Mouse (Mus musculus) kidney, embryonic 15.5 days (tissue): Measurements from ENCODE around the gene Acot13. TPM values are rescaled to one million over a fixed set of nuclear protein-coding genes. Genes with fewer than 3 reads are reported as not detected.

Source experiments
- ATAC-seq: fragments of 200-750 bp; cut with Nextera tagmentation; replicated peaks from 2 replicates; pipeline ENCODE4 v1.8.0; 2017; ENCODE audit warnings: moderate TSS enrichment; ENCODE audit not compliant: low FRiP score
- H3K27ac ChIP-seq: fragments of 300-500 bp; sonication (generic); 2 replicates; pipeline ENCODE4 v1.5.1; 2015; ENCODE audit warnings: mild to moderate bottlenecking, inconsistent platforms
- H3K27me3 ChIP-seq: fragments of 300-500 bp; sonication (generic); 2 replicates; pipeline ENCODE4 v1.6.1; 2015; ENCODE audit warnings: inconsistent platforms
- H3K36me3 ChIP-seq: fragments of 300-500 bp; sonication (generic); 2 replicates; pipeline ENCODE4 v1.6.1; 2015; ENCODE audit warnings: inconsistent platforms
- H3K4me1 ChIP-seq: fragments of 300-500 bp; sonication (generic); 2 replicates; pipeline ENCODE4 v1.6.1; 2015; ENCODE audit warnings: inconsistent platforms
- H3K4me2 ChIP-seq: fragments of 300-500 bp; sonication (generic); 2 replicates; pipeline ENCODE4 v1.6.1; 2015; ENCODE audit warnings: moderate library complexity, mild to moderate bottlenecking, inconsistent platforms
- H3K4me3 ChIP-seq: fragments of 300-500 bp; sonication (generic); replicated peaks from 2 replicates; pipeline ENCODE4 v1.5.1; 2015; ENCODE audit warnings: mild to moderate bottlenecking, inconsistent platforms
- H3K9ac ChIP-seq: fragments of 300-500 bp; sonication (generic); 2 replicates; pipeline ENCODE4 v1.6.1; 2015; ENCODE audit warnings: mild to moderate bottlenecking, inconsistent platforms
- H3K9me3 ChIP-seq: fragments of 300-500 bp; sonication (generic); replicated peaks from 2 replicates; pipeline ENCODE4 v1.6.1; 2016; ENCODE audit warnings: inconsistent platforms
- WGBS: fragments of 180-500 bp; shearing (Covaris S2); methylation state at CpG from one replicate; pipeline ENCODE4 v1.1.7; 2015; ENCODE audit warnings: mixed read lengths; 5-methylcytosine and 5-hydroxymethylcytosine counted together
- polyA plus RNA-seq: library from polyadenylated mRNA; unstranded; fragments of >200 nt; fragmentation: Nextera tagmentation; extraction: Ambion mirVana; gene quantifications from 2 replicates; pipeline ENCODE4 v1.2.1, GENCODE M21; 2015

The Acot13 gene
- 103 and 105 TPM in 2 replicates for polyA plus RNA-seq

- Histone ChIP-seq H3K36me3 (peaks cover 6% of the 10 kb centered on the region; the same call in 1 of the 2 replicates), H3K4me1 (peaks cover 20% of the 10 kb centered on the region), H3K9me3 (no peaks in the 10 kb centered on the region), H3K9ac (peak within 1 kb of the TSS; percentile 91), H3K4me2 (peak within 1 kb of the TSS; percentile 65), H3K27me3 (no peaks in the 10 kb centered on the region), H3K27ac (peak within 1 kb of the TSS; percentile 97), H3K4me3 (peak within 1 kb of the TSS; percentile 85)
- under 1% methylated on average over 90 of the region's 90 CpGs for WGBS
- peak; percentile 97 for ATAC-seq
Observed at GRCm38 (mm10) chr13:24831353-24832130, at the start of gene Acot13, which contains the start of gene Tdp2. Gene Acot13, minus strand, starts transcription at chr13:24831540. Gene Tdp2, plus strand, starts transcription at chr13:24831679.

GRCm38 (mm10) chr13:24880704-24881103 lies 49.4 kb upstream of the Acot13 start:
- Histone ChIP-seq H3K4me2 (no peak overlapping the region), H3K27ac (peak overlapping the region; percentile 74), H3K4me3 (no peak overlapping the region), H3K36me3 (no peaks in the 10 kb centered on the region), H3K9me3 (no peaks in the 10 kb centered on the region), H3K4me1 (peaks cover 12% of the 10 kb centered on the region), H3K27me3 (no peaks in the 10 kb centered on the region), H3K9ac (no peak overlapping the region)
- WGBS, result 82% methylated on average over 5 of the region's 5 CpGs
- no peak for ATAC-seq

- 0 out of 2 replicates have a peak, but pooled peaks have one; percentile 15 for ATAC-seq
- Histone ChIP-seq H3K4me2 (no peak overlapping the region), H3K27me3 (no peaks in the 10 kb centered on the region), H3K27ac (peak overlapping the region; percentile 74), H3K4me3 (no peak overlapping the region), H3K4me1 (peaks cover 12% of the 10 kb centered on the region), H3K9me3 (no peaks in the 10 kb centered on the region), H3K36me3 (no peaks in the 10 kb centered on the region), H3K9ac (no peak overlapping the region)
- WGBS, result 71% methylated on average over 6 of the region's 6 CpGs
Observed at GRCm38 (mm10) chr13:24880208-24880607, 48.9 kb upstream of the Acot13 start.

GRCm38 (mm10) chr13:24879359-24880040 lies 48.2 kb upstream of the Acot13 start:
- Histone ChIP-seq H3K4me1 (peaks cover 12% of the 10 kb centered on the region), H3K27ac (peak overlapping the region; percentile 74), H3K4me3 (no peak overlapping the region), H3K27me3 (no peaks in the 10 kb centered on the region), H3K9ac (no peak overlapping the region), H3K9me3 (no peaks in the 10 kb centered on the region), H3K4me2 (no peak overlapping the region), H3K36me3 (no peaks in the 10 kb centered on the region)
- 64% methylated on average over 15 of the region's 15 CpGs for WGBS
- ATAC-seq, result peak; percentile 91

- Histone ChIP-seq H3K27me3 (no peaks in the 10 kb centered on the region), H3K27ac (peak overlapping the region; percentile 38), H3K9ac (no peak overlapping the region), H3K36me3 (no peaks in the 10 kb centered on the region), H3K4me1 (peaks cover 13% of the 10 kb centered on the region), H3K4me2 (no peak overlapping the region), H3K9me3 (no peaks in the 10 kb centered on the region), H3K4me3 (no peak overlapping the region)
- ATAC-seq, result peak; percentile 49
- WGBS, result 61% methylated on average over 7 of the region's 7 CpGs
Observed at GRCm38 (mm10) chr13:24868233-24868632, 36.9 kb upstream of the Acot13 start.

GRCm38 (mm10) chr13:24867789-24868188 lies 36.4 kb upstream of the Acot13 start:
- Histone ChIP-seq H3K4me3 (no peak overlapping the region), H3K9ac (no peak overlapping the region), H3K27ac (0 out of 2 replicates have a peak overlapping the region, but pooled peaks have one; percentile 54), H3K36me3 (no peaks in the 10 kb centered on the region), H3K4me2 (no peak overlapping the region), H3K27me3 (no peaks in the 10 kb centered on the region), H3K4me1 (peaks cover 13% of the 10 kb centered on the region), H3K9me3 (no peaks in the 10 kb centered on the region)
- 0 out of 2 replicates have a peak, but pooled peaks have one; percentile 19 for ATAC-seq
- whole genome bisulfite sequencing, result 81% methylated on average over 10 of the region's 10 CpGs

DNA sequence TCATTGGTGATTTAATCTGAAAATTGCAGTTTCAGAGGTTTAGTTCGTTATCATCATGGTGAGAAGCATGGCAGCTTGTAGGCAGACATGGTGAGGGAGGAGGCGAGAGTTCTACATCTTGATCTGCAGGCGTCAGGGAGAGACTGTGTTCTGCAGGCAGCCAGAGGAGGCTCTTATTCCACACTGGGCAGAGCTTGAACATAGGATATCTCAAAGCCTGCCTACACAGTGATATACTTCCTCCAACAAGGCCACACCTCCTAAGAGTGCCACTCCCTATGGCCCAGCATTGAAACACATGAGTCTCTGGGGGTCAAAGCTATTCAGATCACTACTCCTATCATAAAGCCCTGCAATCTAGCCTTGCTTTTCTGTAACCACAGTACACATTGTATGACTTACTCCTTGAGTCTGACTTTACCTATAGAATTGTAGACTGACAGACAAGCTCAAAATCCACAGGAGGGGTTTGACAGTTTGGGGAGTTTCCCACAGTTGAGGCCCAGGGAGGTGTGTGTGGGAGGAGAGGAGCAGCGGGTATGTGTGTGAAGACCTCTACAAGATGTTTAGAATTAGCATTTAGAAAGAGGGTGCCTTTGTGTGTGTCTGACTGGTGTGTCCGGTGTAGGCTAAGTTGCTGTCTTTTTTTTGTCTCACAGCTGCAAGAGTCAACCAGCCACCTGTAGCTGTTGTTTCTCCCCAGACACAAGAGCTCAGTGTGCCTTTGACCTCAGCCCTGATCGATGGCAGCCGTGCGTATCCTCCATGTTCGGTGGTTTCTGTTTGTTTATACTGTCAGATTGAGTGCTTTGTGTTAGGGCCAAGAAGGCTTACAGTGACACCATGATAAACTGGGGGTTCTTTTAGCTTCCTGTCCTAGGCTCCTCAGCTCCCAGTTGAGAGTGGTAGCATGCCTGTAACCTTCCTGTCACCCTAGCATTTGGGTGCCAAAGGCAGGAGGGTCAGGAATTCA lies 35.4 kb upstream of the Acot13 start:
- Histone ChIP-seq H3K27me3 (no peaks in the 10 kb centered on the region), H3K27ac (peak overlapping the region; percentile 54), H3K4me3 (no peak overlapping the region), H3K4me2 (no peak overlapping the region), H3K4me1 (peaks cover 18% of the 10 kb centered on the region), H3K36me3 (no peaks in the 10 kb centered on the region), H3K9ac (no peak overlapping the region), H3K9me3 (no peaks in the 10 kb centered on the region)
- WGBS, result 43% methylated on average over 9 of the region's 9 CpGs
- peak; percentile 86 for ATAC-seq

GRCm38 (mm10) chr13:24862520-24862919 lies 31.2 kb upstream of the Acot13 start:
- Histone ChIP-seq H3K27me3 (no peaks in the 10 kb centered on the region), H3K4me3 (no peak overlapping the region), H3K4me1 (peaks cover 18% of the 10 kb centered on the region), H3K9me3 (no peaks in the 10 kb centered on the region), H3K4me2 (no peak overlapping the region), H3K27ac (no peak overlapping the region), H3K9ac (no peak overlapping the region), H3K36me3 (no peaks in the 10 kb centered on the region)
- 68% methylated on average over 7 of the region's 7 CpGs for WGBS
- ATAC-seq, result no peak

GRCm38 (mm10) chr13:24862021-24862420 lies 30.7 kb upstream of the Acot13 start:
- WGBS, result 40% methylated on average over 7 of the region's 7 CpGs
- no peak overlapping the region for H3K4me2 ChIP-seq
- no peak overlapping the region for H3K9ac ChIP-seq
- ATAC-seq, result no peak
- no peak overlapping the region for H3K27ac ChIP-seq
- peaks cover 15% of the 10 kb centered on the region for H3K4me1 ChIP-seq
- no peak overlapping the region for H3K4me3 ChIP-seq
- no peaks in the 10 kb centered on the region for H3K9me3 ChIP-seq
- H3K27me3 ChIP-seq, result no peaks in the 10 kb centered on the region
- no peaks in the 10 kb centered on the region for H3K36me3 ChIP-seq

- Histone ChIP-seq H3K4me2 (no peak overlapping the region), H3K9me3 (no peaks in the 10 kb centered on the region), H3K36me3 (no peaks in the 10 kb centered on the region), H3K27ac (no peak overlapping the region), H3K4me1 (peaks cover 6% of the 10 kb centered on the region), H3K9ac (no peak overlapping the region), H3K4me3 (no peak overlapping the region), H3K27me3 (no peaks in the 10 kb centered on the region)
- 62% methylated on average over 12 of the region's 12 CpGs for WGBS
- no peak for ATAC-seq
Observed at GRCm38 (mm10) chr13:24861084-24861483, 29.7 kb upstream of the Acot13 start.

DNA sequence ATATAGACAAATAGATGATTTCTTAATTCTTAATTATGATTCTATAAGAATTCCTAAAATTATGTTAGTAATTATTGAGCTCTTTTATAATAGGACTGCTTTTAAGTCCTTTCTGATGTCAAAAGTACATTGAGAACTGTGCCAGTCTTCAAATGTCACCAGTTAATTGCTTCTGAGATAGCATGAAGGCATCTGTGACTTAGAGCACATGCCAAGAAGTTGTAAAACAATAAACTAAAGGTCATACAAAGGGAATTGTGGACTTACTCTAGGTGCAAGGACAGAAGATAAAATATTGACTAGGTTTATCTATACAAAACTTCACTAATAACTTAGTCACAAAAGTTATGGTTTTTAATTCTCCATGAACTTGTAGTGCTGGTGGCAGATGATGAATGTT lies 27.8 kb upstream of the Acot13 start:
- Histone ChIP-seq H3K9ac (no peak overlapping the region), H3K27me3 (no peaks in the 10 kb centered on the region), H3K9me3 (no peaks in the 10 kb centered on the region), H3K4me3 (no peak overlapping the region), H3K4me1 (peaks cover 6% of the 10 kb centered on the region), H3K36me3 (no peaks in the 10 kb centered on the region), H3K4me2 (no peak overlapping the region), H3K27ac (no peak overlapping the region)
- ATAC-seq, result no peak
